Mouse (Mus musculus) stomach, embryonic 14.5 days (tissue): ENCODE measurements around the gene Ttc33. TPM values are rescaled to one million over a fixed set of nuclear protein-coding genes. Genes with fewer than 3 reads are reported as not detected.

ENCODE experiments used
- ATAC-seq: fragments of 200-750 bp; cut with Nextera tagmentation; 2 replicates; pipeline ENCODE4 v1.8.0; 2017; ENCODE audit warnings: low read depth, moderate TSS enrichment; ENCODE audit not compliant: insufficient number of reproducible peaks, insufficient read depth, low FRiP score
- H3K27ac ChIP-seq: fragments of 300-500 bp; sonication (generic); 2 replicates; pipeline ENCODE4 v1.5.1; 2014; ENCODE audit warnings: mild to moderate bottlenecking, low read length, moderate library complexity, mixed read lengths
- H3K27me3 ChIP-seq: fragments of 300-500 bp; sonication (generic); 2 replicates; pipeline ENCODE4 v1.6.1; 2014; ENCODE audit warnings: low read length, control low read depth, mixed read lengths; ENCODE audit not compliant: control insufficient read depth, insufficient read depth
- H3K36me3 ChIP-seq: fragments of 300-500 bp; sonication (generic); 2 replicates; pipeline ENCODE4 v1.6.1; 2014; ENCODE audit warnings: mild to moderate bottlenecking, control low read depth, low read length, moderate library complexity, mixed read lengths; ENCODE audit not compliant: control insufficient read depth, insufficient read depth
- H3K4me1 ChIP-seq: fragments of 300-500 bp; sonication (generic); 2 replicates; pipeline ENCODE4 v1.6.1; 2014; ENCODE audit warnings: low read length, control low read depth, mixed read lengths; ENCODE audit not compliant: control insufficient read depth, insufficient read depth
- H3K4me2 ChIP-seq: fragments of 300-500 bp; sonication (generic); replicated peaks from 2 replicates; pipeline ENCODE4 v1.6.1; 2014; ENCODE audit warnings: low read depth, low read length, control low read depth
- H3K4me3 ChIP-seq: fragments of 300-500 bp; sonication (generic); 2 replicates; pipeline ENCODE4 v1.5.1; 2014; ENCODE audit warnings: low read depth, low read length, control low read depth
- H3K9ac ChIP-seq: fragments of 300-500 bp; sonication (generic); replicated peaks from 2 replicates; pipeline ENCODE4 v1.6.1; 2014; ENCODE audit warnings: low read depth, mild to moderate bottlenecking, control low read depth, low read length, moderate library complexity, mixed read lengths
- H3K9me3 ChIP-seq: fragments of 300-500 bp; sonication (generic); 2 replicates; pipeline ENCODE4 v1.6.1; 2016; ENCODE audit warnings: low read depth, low read length, control low read depth; ENCODE audit not compliant: control insufficient read depth
- WGBS: fragments of 180-500 bp; shearing (Covaris S2); extraction: QIAGEN DNeasy Blood & Tissue Kit; methylation state at CpG from one replicate; pipeline ENCODE4 v1.1.7; 2014; 5-methylcytosine and 5-hydroxymethylcytosine counted together
- polyA plus RNA-seq: library from polyadenylated mRNA; unstranded; fragments of >200 nt; fragmentation: Nextera tagmentation; extraction: Ambion mirVana; gene quantifications from 2 replicates; pipeline ENCODE4 v1.2.1, GENCODE M21; 2014

The Ttc33 gene
- polyA plus RNA-seq = 47.6 and 49.1 TPM in 2 replicates

- H3K4me1 ChIP-seq = peaks cover 11% of the 10 kb centered on the region; the same call in 1 of the 2 replicates
- H3K4me2 ChIP-seq = peak within 1 kb of the TSS; percentile 67
- peak within 1 kb of the TSS; percentile 86 for H3K9ac ChIP-seq
- H3K36me3 ChIP-seq = peaks cover 3% of the 10 kb centered on the region; the same call in 1 of the 2 replicates
- H3K4me3 ChIP-seq = peak within 1 kb of the TSS; percentile 80
- peak; percentile 84 for ATAC-seq
- under 1% methylated on average over 55 of the region's 55 CpGs for WGBS
- H3K27me3 ChIP-seq = no peaks in the 10 kb centered on the region
- peak within 1 kb of the TSS; percentile 94 for H3K27ac ChIP-seq
- no peaks in the 10 kb centered on the region for H3K9me3 ChIP-seq
Measured at GRCm38 (mm10) chr15:5185366-5186292, at the start of gene Ttc33. Gene Ttc33, plus strand, starts transcription at chr15:5185525.

GRCm38 (mm10) chr15:5138021-5138856 is 47.1 kb upstream of the Ttc33 start:
- Histone ChIP-seq H3K9ac (no peak overlapping the region), H3K4me3 (no peak overlapping the region), H3K4me1 (no peaks in the 10 kb centered on the region), H3K9me3 (no peaks in the 10 kb centered on the region), H3K27me3 (no peaks in the 10 kb centered on the region), H3K4me2 (no peak overlapping the region), H3K27ac (no peak overlapping the region), H3K36me3 (no peaks in the 10 kb centered on the region)
- 62% methylated on average over 9 of the region's 9 CpGs for WGBS
- no peak for ATAC-seq

GRCm38 (mm10) chr15:5139366-5139765 is 46.0 kb upstream of the Ttc33 start:
- Histone ChIP-seq H3K9me3 (no peaks in the 10 kb centered on the region), H3K36me3 (no peaks in the 10 kb centered on the region), H3K4me3 (no peak overlapping the region), H3K27ac (no peak overlapping the region), H3K4me1 (no peaks in the 10 kb centered on the region), H3K27me3 (no peaks in the 10 kb centered on the region), H3K9ac (no peak overlapping the region), H3K4me2 (no peak overlapping the region)
- no peak for ATAC-seq
- 90% methylated on average over 2 of the region's 2 CpGs for WGBS

GRCm38 (mm10) chr15:5139863-5140262 is 45.5 kb upstream of the Ttc33 start:
- Histone ChIP-seq H3K4me3 (no peak overlapping the region), H3K4me2 (no peak overlapping the region), H3K9me3 (no peaks in the 10 kb centered on the region), H3K36me3 (no peaks in the 10 kb centered on the region), H3K4me1 (peaks cover 4% of the 10 kb centered on the region), H3K27ac (no peak overlapping the region), H3K9ac (no peak overlapping the region), H3K27me3 (no peaks in the 10 kb centered on the region)
- no peak for ATAC-seq
- WGBS = 85% methylated on average over 7 of the region's 7 CpGs

- Histone ChIP-seq H3K9me3 (no peaks in the 10 kb centered on the region), H3K4me2 (no peak overlapping the region), H3K27ac (no peak overlapping the region), H3K4me1 (peaks cover 9% of the 10 kb centered on the region), H3K9ac (no peak overlapping the region), H3K4me3 (no peak overlapping the region), H3K27me3 (no peaks in the 10 kb centered on the region), H3K36me3 (no peaks in the 10 kb centered on the region)
- no peak for ATAC-seq
Measured at GRCm38 (mm10) chr15:5140357-5140756, 45.0 kb upstream of the Ttc33 start.

GRCm38 (mm10) chr15:5142047-5142446 is 43.3 kb upstream of the Ttc33 start:
- Histone ChIP-seq H3K9me3 (no peaks in the 10 kb centered on the region), H3K4me3 (no peak overlapping the region), H3K9ac (no peak overlapping the region), H3K27me3 (no peaks in the 10 kb centered on the region), H3K36me3 (no peaks in the 10 kb centered on the region), H3K27ac (no peak overlapping the region), H3K4me1 (peaks cover 11% of the 10 kb centered on the region), H3K4me2 (no peak overlapping the region)
- ATAC-seq = no peak
- 55% methylated on average over 5 of the region's 5 CpGs for WGBS

GRCm38 (mm10) chr15:5142714-5143113 is 42.6 kb upstream of the Ttc33 start:
- no peak for ATAC-seq
- H3K4me2 ChIP-seq = peak overlapping the region; percentile 55
- no peaks in the 10 kb centered on the region for H3K36me3 ChIP-seq
- H3K4me1 ChIP-seq = peaks cover 11% of the 10 kb centered on the region
- H3K27me3 ChIP-seq = no peaks in the 10 kb centered on the region
- H3K9me3 ChIP-seq = no peaks in the 10 kb centered on the region
- WGBS = 64% methylated on average over 5 of the region's 5 CpGs
- H3K9ac ChIP-seq = no peak overlapping the region; the same call in 1 of the 2 replicates
- H3K27ac ChIP-seq = no peak overlapping the region
- H3K4me3 ChIP-seq = no peak overlapping the region

- no peaks in the 10 kb centered on the region for H3K36me3 ChIP-seq
- H3K9ac ChIP-seq = peak within 1 kb of the TSS; percentile 81
- ATAC-seq = peak; percentile 90
- no peaks in the 10 kb centered on the region for H3K9me3 ChIP-seq
- H3K27ac ChIP-seq = peak within 1 kb of the TSS; percentile 86
- H3K4me2 ChIP-seq = peak within 1 kb of the TSS; percentile 76
- under 1% methylated on average over 36 of the region's 80 CpGs for WGBS
- H3K4me3 ChIP-seq = peak within 1 kb of the TSS; percentile 88
- H3K4me1 ChIP-seq = peaks cover 13% of the 10 kb centered on the region
- no peaks in the 10 kb centered on the region for H3K27me3 ChIP-seq
Measured at GRCm38 (mm10) chr15:5143361-5144020, 41.8 kb upstream of the Ttc33 start, which contains the start of gene Prkaa1. Gene Prkaa1, plus strand, starts transcription at chr15:5143861.
